Mouse (Mus musculus): ENCODE measurements at regions not wholly inside any gene's neighbourhood (a gene's known extent, or its start where the extent isn't known, plus 50 kb on each side); places are given as distances from the start of the nearest gene placed in this dataset.
"Not testable (repeated sequence)": the region's sequence is repeated elsewhere in the genome, so short reads cannot be mapped to it uniquely, and the experiment has no call there.

- Histone ChIP-seq H3K27ac (replicated peaks; ENCODE audit: low read depth, low read length) (no peak overlapping the region), H3K4me1 (ENCODE audit: control insufficient read depth, insufficient read depth, low read length) (peaks cover 6% of the 10 kb centered on the region; the same call in 1 of the 2 replicates)
Measured at GRCm38 (mm10) chr5:64581461-64581860, 221.7 kb upstream of the Klf3 start.

GRCm38 (mm10) chr5:64582031-64582430, 221.2 kb upstream of the Klf3 start:
- H3K4me3 ChIP-seq (ENCODE audit: low read depth, low read length): no peak overlapping the region
- no peaks in the 10 kb centered on the region for H3K27me3 ChIP-seq (ENCODE audit: control insufficient read depth, insufficient read depth, low read length)
- H3K4me2 ChIP-seq (ENCODE audit: low read depth, severe bottlenecking): no peak overlapping the region
- peaks cover 6% of the 10 kb centered on the region; the same call in 1 of the 2 replicates for H3K4me1 ChIP-seq (ENCODE audit: control insufficient read depth, insufficient read depth, low read length)
- H3K9ac ChIP-seq (ENCODE audit: low read length): no peak overlapping the region
- H3K36me3 ChIP-seq (ENCODE audit: control insufficient read depth, insufficient read depth, low read length): no peaks in the 10 kb centered on the region
- H3K9me3 ChIP-seq (ENCODE audit: control insufficient read depth, low read length): no peaks in the 10 kb centered on the region
- no peak overlapping the region for H3K27ac ChIP-seq (replicated peaks; ENCODE audit: low read depth, low read length)
- no peak for ATAC-seq (ENCODE audit: insufficient number of reproducible peaks, low FRiP score, low TSS enrichment, low read depth)
- DNase-seq (ENCODE audit: low spot score): no peak
- WGBS: 78% methylated on average over 9 of the region's 9 CpGs

More at GRCm38 (mm10) chr5:64581461-64581860, 221.7 kb upstream of the Klf3 start:
- Histone ChIP-seq H3K27me3 (ENCODE audit: control insufficient read depth, insufficient read depth, low read length) (no peaks in the 10 kb centered on the region), H3K4me3 (ENCODE audit: low read depth, low read length) (no peak overlapping the region), H3K36me3 (ENCODE audit: control insufficient read depth, insufficient read depth, low read length) (no peaks in the 10 kb centered on the region), H3K9me3 (ENCODE audit: control insufficient read depth, low read length) (no peaks in the 10 kb centered on the region), H3K4me2 (ENCODE audit: low read depth, severe bottlenecking) (no peak overlapping the region), H3K9ac (ENCODE audit: low read length) (no peak overlapping the region)
- 66% methylated on average over 8 of the region's 8 CpGs for WGBS
- no peak for DNase-seq (ENCODE audit: low spot score)
- no peak for ATAC-seq (ENCODE audit: insufficient number of reproducible peaks, low FRiP score, low TSS enrichment, low read depth)

- Histone ChIP-seq H3K4me3 (ENCODE audit: low read depth, low read length) (no peak overlapping the region), H3K4me1 (ENCODE audit: control insufficient read depth, insufficient read depth, low read length) (peaks cover 6% of the 10 kb centered on the region; the same call in 1 of the 2 replicates), H3K9me3 (ENCODE audit: control insufficient read depth, low read length) (no peaks in the 10 kb centered on the region), H3K27me3 (ENCODE audit: control insufficient read depth, insufficient read depth, low read length) (no peaks in the 10 kb centered on the region), H3K4me2 (ENCODE audit: low read depth, severe bottlenecking) (no peak overlapping the region), H3K36me3 (ENCODE audit: control insufficient read depth, insufficient read depth, low read length) (no peaks in the 10 kb centered on the region), H3K9ac (ENCODE audit: low read length) (no peak overlapping the region), H3K27ac (replicated peaks; ENCODE audit: low read depth, low read length) (no peak overlapping the region)
- no peak for DNase-seq (ENCODE audit: low spot score)
- WGBS: 86% methylated on average over 1 of the region's 1 CpGs
- ATAC-seq (ENCODE audit: insufficient number of reproducible peaks, low FRiP score, low TSS enrichment, low read depth): no peak
Measured at GRCm38 (mm10) chr5:64584308-64584707, 218.9 kb upstream of the Klf3 start.

- H3K36me3 ChIP-seq (ENCODE audit: control insufficient read depth, insufficient read depth, low read length): no peaks in the 10 kb centered on the region
- H3K9ac ChIP-seq (ENCODE audit: low read length): no peak overlapping the region
- H3K4me2 ChIP-seq (ENCODE audit: low read depth, severe bottlenecking): no peak overlapping the region
- ATAC-seq (ENCODE audit: insufficient number of reproducible peaks, low FRiP score, low TSS enrichment, low read depth): no peak
- no peak for DNase-seq (ENCODE audit: low spot score)
- H3K4me3 ChIP-seq (ENCODE audit: low read depth, low read length): no peak overlapping the region
- no peak overlapping the region for H3K27ac ChIP-seq (replicated peaks; ENCODE audit: low read depth, low read length)
- no peaks in the 10 kb centered on the region for H3K9me3 ChIP-seq (ENCODE audit: control insufficient read depth, low read length)
- no peaks in the 10 kb centered on the region for H3K4me1 ChIP-seq (ENCODE audit: control insufficient read depth, insufficient read depth, low read length)
- 55% methylated on average over 6 of the region's 6 CpGs for WGBS
- H3K27me3 ChIP-seq (ENCODE audit: control insufficient read depth, insufficient read depth, low read length): no peaks in the 10 kb centered on the region
Measured at GRCm38 (mm10) chr5:64585076-64585786, 218.0 kb upstream of the Klf3 start.

- no peak overlapping the region for H3K27ac ChIP-seq (replicated peaks; ENCODE audit: low read depth, low read length)
- H3K4me3 ChIP-seq (ENCODE audit: low read depth, low read length): no peak overlapping the region
- no peaks in the 10 kb centered on the region for H3K4me1 ChIP-seq (ENCODE audit: control insufficient read depth, insufficient read depth, low read length)
- ATAC-seq (ENCODE audit: insufficient number of reproducible peaks, low FRiP score, low TSS enrichment, low read depth) (no peak), DNase-seq (ENCODE audit: low spot score) (no peak)
- no peaks in the 10 kb centered on the region for H3K36me3 ChIP-seq (ENCODE audit: control insufficient read depth, insufficient read depth, low read length)
- H3K4me2 ChIP-seq (ENCODE audit: low read depth, severe bottlenecking): no peak overlapping the region
- 83% methylated on average over 6 of the region's 6 CpGs for WGBS
- H3K9me3 ChIP-seq (ENCODE audit: control insufficient read depth, low read length): no peaks in the 10 kb centered on the region
- no peak overlapping the region for H3K9ac ChIP-seq (ENCODE audit: low read length)
- no peaks in the 10 kb centered on the region for H3K27me3 ChIP-seq (ENCODE audit: control insufficient read depth, insufficient read depth, low read length)
Measured at GRCm38 (mm10) chr5:64586316-64586715, 216.9 kb upstream of the Klf3 start.

GRCm38 (mm10) chr5:64586933-64587332, 216.3 kb upstream of the Klf3 start:
- H3K9ac ChIP-seq (ENCODE audit: low read length): no peak overlapping the region
- no peaks in the 10 kb centered on the region for H3K9me3 ChIP-seq (ENCODE audit: control insufficient read depth, low read length)
- H3K4me1 ChIP-seq (ENCODE audit: control insufficient read depth, insufficient read depth, low read length): no peaks in the 10 kb centered on the region
- no peaks in the 10 kb centered on the region for H3K27me3 ChIP-seq (ENCODE audit: control insufficient read depth, insufficient read depth, low read length)
- DNase-seq (ENCODE audit: low spot score) (no peak), ATAC-seq (ENCODE audit: insufficient number of reproducible peaks, low FRiP score, low TSS enrichment, low read depth) (no peak)
- H3K4me3 ChIP-seq (ENCODE audit: low read depth, low read length): no peak overlapping the region
- H3K4me2 ChIP-seq (ENCODE audit: low read depth, severe bottlenecking): no peak overlapping the region
- 89% methylated on average over 3 of the region's 3 CpGs for WGBS
- no peak overlapping the region for H3K27ac ChIP-seq (replicated peaks; ENCODE audit: low read depth, low read length)
- H3K36me3 ChIP-seq (ENCODE audit: control insufficient read depth, insufficient read depth, low read length): no peaks in the 10 kb centered on the region

- no peak overlapping the region for H3K4me3 ChIP-seq (ENCODE audit: low read depth, low read length)
- no peaks in the 10 kb centered on the region for H3K9me3 ChIP-seq (ENCODE audit: control insufficient read depth, low read length)
- no peaks in the 10 kb centered on the region for H3K4me1 ChIP-seq (ENCODE audit: control insufficient read depth, insufficient read depth, low read length)
- no peaks in the 10 kb centered on the region for H3K36me3 ChIP-seq (ENCODE audit: control insufficient read depth, insufficient read depth, low read length)
- H3K4me2 ChIP-seq (ENCODE audit: low read depth, severe bottlenecking): no peak overlapping the region
- H3K27ac ChIP-seq (replicated peaks; ENCODE audit: low read depth, low read length): no peak overlapping the region
- H3K9ac ChIP-seq (ENCODE audit: low read length): no peak overlapping the region
- WGBS: 27% methylated on average over 8 of the region's 8 CpGs
- no peak for DNase-seq (ENCODE audit: low spot score)
- no peak for ATAC-seq (ENCODE audit: insufficient number of reproducible peaks, low FRiP score, low TSS enrichment, low read depth)
- H3K27me3 ChIP-seq (ENCODE audit: control insufficient read depth, insufficient read depth, low read length): no peaks in the 10 kb centered on the region
Measured at GRCm38 (mm10) chr5:64587895-64588738, 215.1 kb upstream of the Klf3 start.

GRCm38 (mm10) chr5:64588768-64589167, 214.4 kb upstream of the Klf3 start:
- H3K27me3 ChIP-seq (ENCODE audit: control insufficient read depth, insufficient read depth, low read length); H3K4me3 ChIP-seq (ENCODE audit: low read depth, low read length); H3K36me3 ChIP-seq (ENCODE audit: control insufficient read depth, insufficient read depth, low read length); H3K4me1 ChIP-seq (ENCODE audit: control insufficient read depth, insufficient read depth, low read length); DNase-seq (ENCODE audit: low spot score); H3K4me2 ChIP-seq (ENCODE audit: low read depth, severe bottlenecking); H3K9me3 ChIP-seq (ENCODE audit: control insufficient read depth, low read length); H3K9ac ChIP-seq (ENCODE audit: low read length); ATAC-seq (ENCODE audit: insufficient number of reproducible peaks, low FRiP score, low TSS enrichment, low read depth); H3K27ac ChIP-seq (replicated peaks; ENCODE audit: low read depth, low read length): not testable (repeated sequence)
- 96% methylated on average over 8 of the region's 8 CpGs for WGBS
